Mouse (Mus musculus) lung, embryonic 16.5 days (tissue): ENCODE data around the gene Acbd4. TPM values are rescaled to one million over a fixed set of nuclear protein-coding genes. Genes with fewer than 3 reads are reported as not detected.
A peak's percentile ranks its signal among the peaks of the same experiment; 100 is the strongest.

Experiments
- ATAC-seq: fragments of 200-750 bp; cut with Nextera tagmentation; 2 replicates; pipeline ENCODE4 v1.8.0; 2017; ENCODE audit warnings: low read depth, mild to moderate bottlenecking, moderate library complexity
- H3K27ac ChIP-seq: fragments of 300-500 bp; sonication (generic); 2 replicates; pipeline ENCODE4 v1.5.1; 2014; ENCODE audit warnings: mild to moderate bottlenecking, control low read depth, low read length
- H3K27me3 ChIP-seq: fragments of 300-500 bp; sonication (generic); 2 replicates; pipeline ENCODE4 v1.6.1; 2014; ENCODE audit warnings: low read depth, low read length, mixed read lengths; ENCODE audit not compliant: control insufficient read depth, insufficient read depth
- H3K36me3 ChIP-seq: fragments of 300-500 bp; sonication (generic); 2 replicates; pipeline ENCODE4 v1.6.1; 2014; ENCODE audit warnings: low read length; ENCODE audit not compliant: control insufficient read depth, insufficient read depth
- H3K4me1 ChIP-seq: fragments of 300-500 bp; sonication (generic); replicated peaks from 2 replicates; pipeline ENCODE4 v1.6.1; 2014; ENCODE audit warnings: low read length, mixed read lengths; ENCODE audit not compliant: control insufficient read depth, insufficient read depth
- H3K4me2 ChIP-seq: fragments of 300-500 bp; sonication (generic); 2 replicates; pipeline ENCODE4 v1.6.1; 2014; ENCODE audit warnings: low read depth, low read length, control low read depth
- H3K4me3 ChIP-seq: fragments of 300-500 bp; sonication (generic); 2 replicates; pipeline ENCODE4 v1.5.1; 2014; ENCODE audit warnings: mild to moderate bottlenecking, low read length, control low read depth
- H3K9ac ChIP-seq: fragments of 300-500 bp; sonication (generic); 2 replicates; pipeline ENCODE4 v1.6.1; 2014; ENCODE audit warnings: low read length, control low read depth
- H3K9me3 ChIP-seq: fragments of 300-500 bp; sonication (generic); 2 replicates; pipeline ENCODE4 v1.6.1; 2016; ENCODE audit warnings: low read length; ENCODE audit not compliant: control insufficient read depth
- WGBS: fragments of 180-500 bp; shearing (Covaris S2); extraction: QIAGEN DNeasy Blood & Tissue Kit; methylation state at CpG from one replicate; pipeline ENCODE4 v1.1.7; 2014; 5-methylcytosine and 5-hydroxymethylcytosine counted together
- polyA plus RNA-seq: library from polyadenylated mRNA; unstranded; fragments of >200 nt; fragmentation: Nextera tagmentation; extraction: Ambion mirVana; gene quantifications from 2 replicates; pipeline ENCODE4 v1.2.1, GENCODE M21; 2015

The Acbd4 gene
- polyA plus RNA-seq, 1 experiment from 2014 or later, result 22.8 TPM

DNA sequence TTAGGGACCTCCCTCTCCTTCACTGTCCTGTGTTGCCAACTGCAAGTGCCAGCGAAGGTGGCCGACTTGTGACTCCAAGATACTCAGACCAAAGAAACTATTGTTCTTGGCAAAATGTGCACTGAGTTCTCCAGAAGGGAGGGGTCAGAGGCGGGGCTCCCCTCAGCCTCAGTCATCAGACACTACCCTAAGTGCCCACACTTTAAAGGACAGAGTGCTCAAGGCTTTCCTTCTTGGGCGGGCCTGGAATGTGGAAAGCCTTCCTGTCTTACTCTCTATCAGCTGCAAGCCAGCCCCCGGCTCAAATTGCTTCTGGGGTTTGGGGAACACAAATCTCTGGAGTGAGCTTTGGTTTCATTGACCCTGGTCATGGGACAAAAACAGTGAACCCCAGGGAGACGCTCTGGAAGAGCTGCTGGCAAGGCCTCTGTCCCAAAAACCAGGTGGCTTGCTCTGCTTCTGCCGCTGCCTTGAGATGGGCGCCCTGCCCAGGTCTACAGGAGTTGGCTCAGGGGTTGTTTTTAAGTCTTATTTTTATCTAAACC lies 34.0 kb upstream of the Acbd4 start:
- 46% methylated on average over 8 of the region's 8 CpGs for WGBS

DNA sequence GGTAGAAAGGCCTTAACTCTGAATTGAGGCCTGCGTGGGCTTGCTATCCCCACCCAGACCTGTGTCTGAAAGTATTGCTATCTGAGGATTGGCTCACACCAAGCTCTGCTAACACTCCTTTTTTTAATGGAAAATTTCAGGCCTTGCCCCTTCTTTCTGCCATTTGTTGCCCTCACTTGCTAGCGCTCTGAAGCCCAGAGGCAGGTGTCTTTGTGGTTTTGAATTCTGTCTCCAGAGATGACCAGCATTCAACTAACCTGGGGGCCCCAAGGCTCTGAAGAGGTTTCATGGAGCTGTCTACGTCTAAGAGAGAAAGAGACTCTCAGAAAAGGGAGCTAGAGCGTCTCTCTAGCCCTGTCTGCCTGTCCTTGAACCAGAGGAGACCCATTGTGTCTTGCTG lies 33.2 kb upstream of the Acbd4 start:
- Histone ChIP-seq H3K27me3 (no peaks in the 10 kb centered on the region), H3K36me3 (peaks cover 31% of the 10 kb centered on the region), H3K27ac (peak overlapping the region; percentile 81), H3K4me2 (no peak overlapping the region), H3K9ac (no peak overlapping the region), H3K9me3 (no peaks in the 10 kb centered on the region), H3K4me1 (peaks cover 8% of the 10 kb centered on the region), H3K4me3 (no peak overlapping the region)
- ATAC-seq, result no peak
- 85% methylated on average over 4 of the region's 4 CpGs for WGBS

More for the DNA sequence above, 34.0 kb upstream of the Acbd4 start:
- Histone ChIP-seq H3K4me2 (no peak overlapping the region), H3K9me3 (no peaks in the 10 kb centered on the region), H3K27me3 (no peaks in the 10 kb centered on the region), H3K4me1 (peaks cover 8% of the 10 kb centered on the region), H3K9ac (no peak overlapping the region), H3K27ac (peak overlapping the region; percentile 81), H3K4me3 (no peak overlapping the region), H3K36me3 (peaks cover 31% of the 10 kb centered on the region)
- ATAC-seq, result peak; percentile 83

DNA sequence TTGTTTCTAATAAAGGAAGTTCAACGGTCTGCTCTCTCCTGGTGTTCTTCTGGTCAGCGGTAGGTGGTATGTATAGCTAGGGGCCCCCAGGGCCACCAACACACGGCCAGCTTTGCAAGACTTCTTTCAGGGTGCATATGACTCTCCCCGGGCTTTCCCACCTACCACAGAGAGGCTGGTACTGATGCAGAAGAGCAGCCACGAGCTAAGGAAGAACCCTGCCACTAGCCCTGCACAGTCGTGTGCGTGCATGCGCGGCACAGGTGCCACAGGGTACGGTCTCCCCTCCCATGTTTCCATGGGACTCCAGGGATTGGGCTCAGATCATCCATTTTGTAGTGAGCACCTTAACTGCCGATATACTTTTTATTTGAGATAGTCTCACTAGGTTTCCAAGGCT lies 32.6 kb upstream of the Acbd4 start:
- no peak for ATAC-seq
- no peak overlapping the region for H3K4me2 ChIP-seq
- no peak overlapping the region for H3K9ac ChIP-seq
- peaks cover 8% of the 10 kb centered on the region for H3K4me1 ChIP-seq
- no peaks in the 10 kb centered on the region for H3K9me3 ChIP-seq
- peaks cover 29% of the 10 kb centered on the region for H3K36me3 ChIP-seq
- no peaks in the 10 kb centered on the region for H3K27me3 ChIP-seq
- H3K4me3 ChIP-seq, result no peak overlapping the region
- H3K27ac ChIP-seq, result no peak overlapping the region
- 89% methylated on average over 11 of the region's 11 CpGs for WGBS

DNA sequence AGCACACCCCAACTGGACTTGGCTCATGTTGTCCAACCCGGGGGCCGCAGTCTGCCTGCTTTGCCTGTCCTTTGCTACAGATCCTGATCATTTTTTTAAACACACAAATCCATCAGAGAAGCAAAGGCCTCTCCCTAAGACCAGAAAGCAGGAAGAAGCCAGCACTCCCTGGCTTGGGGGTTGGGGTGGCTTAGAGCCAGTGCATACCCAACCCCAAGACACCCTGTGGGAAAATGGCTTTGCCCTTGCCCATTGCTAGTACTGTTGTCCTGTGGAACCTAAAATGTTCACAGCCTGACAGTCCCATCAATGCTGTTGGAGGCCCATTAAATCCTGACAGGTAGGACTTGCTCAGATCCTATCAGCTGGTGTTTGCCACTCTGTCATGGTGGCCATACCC lies 31.8 kb upstream of the Acbd4 start:
- Histone ChIP-seq H3K36me3 (peaks cover 20% of the 10 kb centered on the region), H3K4me3 (no peak overlapping the region), H3K27ac (no peak overlapping the region), H3K9ac (no peak overlapping the region), H3K9me3 (no peaks in the 10 kb centered on the region), H3K27me3 (no peaks in the 10 kb centered on the region), H3K4me1 (peaks cover 13% of the 10 kb centered on the region), H3K4me2 (no peak overlapping the region)
- ATAC-seq, result no peak
- WGBS, result 98% methylated on average over 2 of the region's 2 CpGs

DNA sequence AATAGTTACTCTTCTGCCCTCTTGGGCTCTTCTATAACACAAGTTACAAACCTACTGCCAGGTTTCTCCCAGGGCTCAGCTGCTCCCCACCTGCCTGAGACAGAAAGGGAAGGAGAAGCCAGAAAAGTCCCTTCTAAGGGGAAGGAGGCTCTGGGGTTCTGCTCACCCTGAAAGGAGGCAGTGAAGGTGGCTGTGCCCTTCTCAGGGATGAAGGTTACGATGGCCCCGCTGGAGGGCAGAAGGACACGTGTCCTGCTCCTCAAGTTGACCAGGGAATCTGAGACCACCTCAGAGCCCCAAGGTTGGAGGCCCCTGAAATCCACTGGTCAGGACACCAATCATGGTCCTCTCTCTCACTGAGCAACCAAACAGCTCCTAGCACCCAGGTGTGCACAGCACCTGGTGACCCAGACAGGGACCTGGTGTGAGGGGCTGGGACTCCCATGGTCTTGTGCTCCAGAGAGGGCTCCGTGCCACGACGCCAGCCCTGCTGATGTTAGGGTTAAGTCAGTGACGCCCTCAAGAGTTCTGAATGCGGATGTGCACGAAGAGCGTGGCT lies 31.1 kb upstream of the Acbd4 start:
- Histone ChIP-seq H3K27ac (no peak overlapping the region), H3K9ac (no peak overlapping the region), H3K4me3 (no peak overlapping the region), H3K36me3 (peaks cover 15% of the 10 kb centered on the region), H3K9me3 (no peaks in the 10 kb centered on the region), H3K4me1 (peaks cover 18% of the 10 kb centered on the region), H3K4me2 (no peak overlapping the region), H3K27me3 (no peaks in the 10 kb centered on the region)
- ATAC-seq, result no peak
- 90% methylated on average over 10 of the region's 10 CpGs for WGBS

DNA sequence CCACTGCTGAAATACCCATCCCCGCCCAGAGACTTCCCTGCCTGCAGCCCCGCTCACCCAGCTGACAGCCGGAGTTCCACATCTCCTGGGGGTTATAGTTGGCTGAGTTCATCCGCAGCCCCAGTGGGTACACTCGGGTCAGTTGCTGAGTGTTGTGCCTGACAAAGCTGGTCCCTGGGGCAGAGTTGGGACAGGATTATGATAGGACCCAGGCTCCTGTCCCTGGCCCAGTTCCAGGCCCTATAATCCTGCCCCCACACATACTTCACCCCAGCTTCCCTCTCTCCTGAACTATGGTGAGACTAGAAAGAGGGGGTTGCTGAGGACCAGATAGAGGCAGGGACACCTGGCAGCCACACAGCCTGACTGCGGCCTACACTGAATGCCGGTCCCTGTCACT lies 27.8 kb upstream of the Acbd4 start:
- WGBS, result 87% methylated on average over 7 of the region's 7 CpGs

DNA sequence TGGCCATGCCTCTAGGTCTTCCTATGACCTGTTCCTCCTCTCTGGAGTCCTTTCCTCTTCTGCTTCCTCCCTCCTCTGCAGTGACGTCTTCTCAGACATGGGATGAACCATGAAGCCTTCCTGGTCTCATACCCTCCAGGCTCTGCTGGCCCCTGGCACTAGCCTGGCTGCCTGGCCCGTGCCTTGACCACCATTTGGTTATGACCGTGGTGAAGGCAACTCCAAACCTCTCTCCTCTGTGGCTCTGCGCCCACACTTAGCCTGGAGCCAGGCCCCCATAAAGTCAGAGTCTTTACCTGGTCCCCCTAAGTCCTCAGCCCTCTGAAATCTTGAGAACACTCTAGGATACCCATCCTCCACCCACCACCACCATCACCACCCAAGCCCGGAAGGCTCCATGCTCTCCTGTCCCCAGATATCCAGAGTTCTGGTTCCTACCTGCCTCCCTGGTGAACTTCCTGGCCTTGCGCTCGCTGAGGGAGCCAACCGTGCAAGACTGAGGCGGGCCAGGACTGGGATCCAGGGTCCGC lies 27.3 kb upstream of the Acbd4 start:
- Histone ChIP-seq H3K27ac (no peak overlapping the region), H3K9me3 (no peaks in the 10 kb centered on the region), H3K9ac (no peak overlapping the region), H3K4me1 (peaks cover 10% of the 10 kb centered on the region), H3K4me3 (no peak overlapping the region), H3K27me3 (no peaks in the 10 kb centered on the region), H3K4me2 (peak overlapping the region; percentile 13; the same call in 1 of the 2 replicates), H3K36me3 (peaks cover under 1% of the 10 kb centered on the region; the same call in 1 of the 2 replicates)
- 0 out of 2 replicates have a peak, but pooled peaks have one; percentile 2 for ATAC-seq
- WGBS, result 59% methylated on average over 10 of the region's 10 CpGs

More for the DNA sequence above, 27.8 kb upstream of the Acbd4 start:
- H3K4me1 ChIP-seq, result peaks cover 10% of the 10 kb centered on the region
- H3K36me3 ChIP-seq, result peaks cover 5% of the 10 kb centered on the region; the same call in 1 of the 2 replicates
- no peak overlapping the region for H3K9ac ChIP-seq
- no peak overlapping the region for H3K27ac ChIP-seq
- ATAC-seq, result no peak
- H3K4me3 ChIP-seq, result no peak overlapping the region
- no peak overlapping the region for H3K4me2 ChIP-seq
- H3K9me3 ChIP-seq, result no peaks in the 10 kb centered on the region
- H3K27me3 ChIP-seq, result no peaks in the 10 kb centered on the region

- Histone ChIP-seq H3K4me2 (peak overlapping the region; percentile 13), H3K36me3 (no peaks in the 10 kb centered on the region), H3K27me3 (peaks cover under 1% of the 10 kb centered on the region; the same call in 1 of the 2 replicates), H3K27ac (no peak overlapping the region), H3K4me3 (no peak overlapping the region), H3K9me3 (no peaks in the 10 kb centered on the region), H3K4me1 (peaks cover 10% of the 10 kb centered on the region), H3K9ac (no peak overlapping the region)
- peak; percentile 64 for ATAC-seq
- 8% methylated on average over 10 of the region's 10 CpGs for WGBS
Observed at GRCm38 (mm10) chr11:103074796-103075323, 26.6 kb upstream of the Acbd4 start.

DNA sequence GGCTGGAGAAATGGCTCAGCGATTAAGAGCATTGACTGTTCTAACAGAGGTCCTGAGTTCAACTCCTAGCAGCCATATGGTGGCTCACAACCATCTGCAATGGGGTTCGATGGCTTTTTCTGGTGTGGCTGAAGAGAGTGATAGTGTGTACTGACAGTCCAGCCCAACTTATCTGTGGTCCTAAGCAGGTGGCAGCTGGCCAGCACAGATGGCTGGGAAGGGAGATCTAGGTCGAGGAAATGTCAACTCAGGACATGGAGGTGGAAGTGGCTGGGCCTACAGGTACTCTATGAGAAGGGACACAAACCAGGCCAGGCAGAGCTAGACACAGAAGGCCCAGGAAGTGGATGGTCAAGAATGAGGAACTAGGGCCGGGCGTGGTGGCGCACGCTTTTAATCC lies 25.5 kb upstream of the Acbd4 start:
- no peaks in the 10 kb centered on the region for H3K36me3 ChIP-seq
- peaks cover 10% of the 10 kb centered on the region for H3K27me3 ChIP-seq
- H3K9me3 ChIP-seq, result no peaks in the 10 kb centered on the region
- H3K4me1 ChIP-seq, result peaks cover 18% of the 10 kb centered on the region
- H3K4me3 ChIP-seq, result no peak overlapping the region
- ATAC-seq, result no peak
- 81% methylated on average over 7 of the region's 7 CpGs for WGBS
- H3K9ac ChIP-seq, result no peak overlapping the region
- H3K4me2 ChIP-seq, result no peak overlapping the region
- no peak overlapping the region for H3K27ac ChIP-seq
